Comparison of ENCODE assay signal across 33 mouse cellular contexts in the genomic region with DNA sequence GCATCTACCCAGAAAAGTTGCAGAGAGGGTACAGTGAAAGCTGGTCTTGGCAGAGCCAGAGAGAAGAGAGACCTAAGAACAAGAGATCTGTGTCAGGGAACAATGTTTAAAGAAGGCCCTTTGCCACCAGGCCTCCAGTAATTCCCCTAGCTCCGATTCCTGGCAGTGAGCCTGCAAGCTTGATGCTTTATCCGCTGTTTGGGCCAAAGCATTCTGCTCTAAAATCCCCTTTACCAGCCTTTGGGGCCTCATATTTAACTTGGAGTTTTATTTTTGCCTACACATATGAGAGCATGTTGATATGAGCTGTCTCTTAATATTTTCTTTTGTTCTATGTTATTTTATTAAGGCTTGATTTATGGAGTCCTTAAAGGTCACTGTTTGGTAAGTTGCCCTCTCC. TPM values are rescaled to one million over a fixed set of nuclear protein-coding genes. Genes with fewer than 3 reads are reported as not detected.
A peak's percentile ranks its signal among the peaks of the same experiment; 100 is the strongest.
DNase-seq lines count a peak whose midpoint lies in the region; ATAC-seq and TF ChIP-seq lines count a peak whose summit lies in the region.
"Had no signal": no experiment of that assay in that cellular context is flagged by ENCODE, and none has a peak within 500 bp of the region (broad histone marks: within the 10 kb centered on the region; RNA-seq: fewer than 3 reads in every experiment).

No protein-coding gene starts in this region.

- no peak for ATAC-seq in hindbrain, postnatal 0 days
- ATAC-seq in lung, embryonic 14.5 days (ENCODE audit: insufficient read depth): peak; percentile 41; the same call in 1 of the 2 replicates
- ATAC-seq: forebrain, embryonic 13.5 days; liver, embryonic 12.5 days; liver, postnatal 0 days; lung, postnatal 0 days; midbrain, embryonic 15.5 days; Patski had no signal

- DNase-seq in cerebellum, postnatal 14 days: peak; percentile 13 to 29
- DNase-seq in cerebellum, adult 8-10 months: no peak
- DNase-seq in hindbrain, postnatal 0 days (ENCODE audit: low spot score): peak; percentile 50
- no peak for DNase-seq in hindbrain, embryonic 10.5 days (ENCODE audit: low spot score)
- peak; percentile 67 for DNase-seq in lung, embryonic 14.5 days
- DNase-seq in lung, postnatal 25 days (ENCODE audit: low spot score): no peak
- DNase-seq in brain, adult 2 months (ENCODE audit: low read depth, low spot score): peak; percentile 12
- no peak for DNase-seq in thymus, adult 18-20 months
- DNase-seq: adrenal gland, postnatal 25 days; cerebellum, adult 9-10 months; gastrocnemius, postnatal 14 days; heart, postnatal 36 days; kidney, adult 18-20 months; liver, postnatal 0 days; thymus, postnatal 14 days had no signal

- H3K4me1 ChIP-seq in hindbrain, postnatal 0 days (ENCODE audit: insufficient read depth, low read length): no peaks in the 10 kb centered on the region
- peaks cover 7% of the 10 kb centered on the region for H3K4me1 ChIP-seq in hindbrain, embryonic 10.5 days (replicated peaks)
- no peaks in the 10 kb centered on the region for H3K4me1 ChIP-seq in lung, embryonic 14.5 days (ENCODE audit: insufficient read depth)
- H3K4me1 ChIP-seq: embryonic facial prominence, embryonic 15.5 days; kidney, embryonic 15.5 days; liver, embryonic 12.5 days; midbrain, embryonic 15.5 days; neural tube, embryonic 12.5 days; stomach, embryonic 15.5 days had no signal

- 43% methylated on average over 2 of the region's 2 CpGs for WGBS in hindbrain, postnatal 0 days
- 91% methylated on average over 2 of the region's 2 CpGs for WGBS in hindbrain, embryonic 10.5 days
- 38% methylated on average over 2 of the region's 2 CpGs for WGBS in lung, embryonic 14.5 days

- no peaks in the 10 kb centered on the region for H3K27me3 ChIP-seq in hindbrain, postnatal 0 days (ENCODE audit: insufficient read depth, low read length)
- H3K27me3 ChIP-seq in hindbrain, embryonic 10.5 days (ENCODE audit: insufficient read depth, poor library complexity, severe bottlenecking): no peaks in the 10 kb centered on the region
- H3K27me3 ChIP-seq in lung, embryonic 14.5 days (ENCODE audit: insufficient read depth, low read length): no peaks in the 10 kb centered on the region
- H3K27me3 ChIP-seq: embryonic facial prominence, embryonic 15.5 days; forebrain, embryonic 13.5 days; hindbrain, embryonic 13.5 days; kidney, embryonic 15.5 days; limb, embryonic 13.5 days; liver, embryonic 12.5 days; midbrain, embryonic 15.5 days; neural tube, embryonic 12.5 days; Patski; stomach, embryonic 15.5 days had no signal

- TF ChIP-seq CTCF in hindbrain, postnatal 0 days (IDR thresholded peaks at IDR 0.05; ENCODE audit: low read depth): no peak
- no peak for TF ChIP-seq CTCF in lung, embryonic 14.5 days (IDR thresholded peaks at IDR 0.05; ENCODE audit: low read depth)

- H3K36me3 ChIP-seq in hindbrain, postnatal 0 days (ENCODE audit: insufficient read depth, low read length): no peaks in the 10 kb centered on the region
- no peaks in the 10 kb centered on the region for H3K36me3 ChIP-seq in hindbrain, embryonic 10.5 days
- no peaks in the 10 kb centered on the region for H3K36me3 ChIP-seq in lung, embryonic 14.5 days (ENCODE audit: insufficient read depth)
- H3K36me3 ChIP-seq: embryonic facial prominence, embryonic 15.5 days; hindbrain, embryonic 13.5 days; kidney, embryonic 15.5 days; limb, embryonic 13.5 days; liver, embryonic 12.5 days; midbrain, embryonic 15.5 days; neural tube, embryonic 12.5 days; stomach, embryonic 15.5 days had no signal

- H3K27ac ChIP-seq in hindbrain, postnatal 0 days: no peak overlapping the region
- H3K27ac ChIP-seq in hindbrain, embryonic 10.5 days: no peak overlapping the region
- no peak overlapping the region for H3K27ac ChIP-seq in lung, embryonic 14.5 days (ENCODE audit: low read depth)
- H3K27ac ChIP-seq: embryonic facial prominence, embryonic 15.5 days; forebrain, embryonic 13.5 days; hindbrain, embryonic 13.5 days; kidney, embryonic 15.5 days; limb, embryonic 13.5 days; liver, embryonic 12.5 days; macrophage; midbrain, embryonic 15.5 days; neural tube, embryonic 12.5 days; stomach, embryonic 15.5 days had no signal

- H3K4me2 ChIP-seq in hindbrain, postnatal 0 days (ENCODE audit: low read depth, low read length): no peak overlapping the region
- H3K4me2 ChIP-seq in lung, embryonic 14.5 days: no peak overlapping the region
- H3K4me2 ChIP-seq: embryonic facial prominence, embryonic 15.5 days; forebrain, embryonic 13.5 days; heart, embryonic 11.5 days; hindbrain, embryonic 13.5 days; kidney, embryonic 15.5 days; limb, embryonic 13.5 days; liver, embryonic 12.5 days; midbrain, embryonic 15.5 days; neural tube, embryonic 12.5 days; stomach, embryonic 15.5 days had no signal

- no peak overlapping the region for H3K9ac ChIP-seq in hindbrain, postnatal 0 days (replicated peaks; ENCODE audit: low read length)
- H3K9ac ChIP-seq in lung, embryonic 14.5 days: no peak overlapping the region
- H3K9ac ChIP-seq: embryonic facial prominence, embryonic 15.5 days; forebrain, embryonic 13.5 days; hindbrain, embryonic 13.5 days; kidney, embryonic 15.5 days; limb, embryonic 13.5 days; liver, embryonic 12.5 days; liver, postnatal 0 days; midbrain, embryonic 15.5 days; neural tube, embryonic 12.5 days; stomach, embryonic 15.5 days had no signal

- no peaks in the 10 kb centered on the region for H3K9me3 ChIP-seq in hindbrain, postnatal 0 days (ENCODE audit: low read length)
- no peaks in the 10 kb centered on the region for H3K9me3 ChIP-seq in hindbrain, embryonic 10.5 days
- no peaks in the 10 kb centered on the region for H3K9me3 ChIP-seq in lung, embryonic 14.5 days (ENCODE audit: low read depth, low read length)
- H3K9me3 ChIP-seq: embryonic facial prominence, embryonic 15.5 days; forebrain, embryonic 13.5 days; hindbrain, embryonic 13.5 days; kidney, embryonic 15.5 days; limb, embryonic 13.5 days; liver, embryonic 12.5 days; midbrain, embryonic 15.5 days; neural tube, embryonic 12.5 days; stomach, embryonic 15.5 days had no signal

- no peak overlapping the region for H3K4me3 ChIP-seq in hindbrain, postnatal 0 days (ENCODE audit: low read length)
- no peak overlapping the region for H3K4me3 ChIP-seq in hindbrain, embryonic 10.5 days
- no peak overlapping the region for H3K4me3 ChIP-seq in lung, embryonic 14.5 days (ENCODE audit: low read depth, low read length)
- H3K4me3 ChIP-seq: embryonic facial prominence, embryonic 15.5 days; forebrain, embryonic 13.5 days; hindbrain, embryonic 13.5 days; kidney, embryonic 15.5 days; limb, embryonic 13.5 days; liver, embryonic 12.5 days; midbrain, embryonic 15.5 days; myocyte; neural tube, embryonic 12.5 days; stomach, embryonic 15.5 days had no signal

RNA-seq across cellular contexts. Expression of a gene that starts 57.1 kb away (rescaled TPM):
- total RNA-seq in hindbrain, postnatal 0 days (2014; rRNA removed): 22.6 and 22.7 TPM in 2 replicates
- polyA plus RNA-seq in hindbrain, postnatal 0 days (2015; fragmentation: Nextera tagmentation; extraction: Ambion mirVana): 14.4 and 16.0 TPM in 2 replicates
- polyA plus RNA-seq in hindbrain, embryonic 10.5 days (2016; fragmentation: Nextera tagmentation; extraction: Ambion mirVana): 1.4 and 1.6 TPM in 2 replicates
- polyA plus RNA-seq in lung, embryonic 14.5 days (2014; fragmentation: Nextera tagmentation; extraction: Ambion mirVana): 0.50 and 0.53 TPM in 2 replicates
- total RNA-seq: adrenal gland, postnatal 25 days; common myeloid progenitor, adult 5-6 weeks; granulocyte monocyte progenitor cell, adult 5-6 weeks; heart, postnatal 36 days; megakaryocyte-erythroid progenitor cell, adult 5-6 weeks; MEL had no signal
- polyA plus RNA-seq: liver, embryonic 12.5 days; liver, postnatal 0 days; macrophage; myocyte; Patski had no signal

Comparison
In these comparisons a context has a peak if more than half of its experiments do, and no peak if none do; other contexts are left out.
1. DNase-seq: peak in cerebellum, postnatal 14 days (2 of 2), hindbrain, postnatal 0 days (single experiment), lung, embryonic 14.5 days (single experiment) and brain, adult 2 months (single experiment); none in cerebellum, adult 8-10 months (single experiment), hindbrain, embryonic 10.5 days (single experiment), lung, postnatal 25 days (single experiment) and thymus, adult 18-20 months (0 of 2).